Mouse (Mus musculus): ENCODE data around the gene Pisd.
"Not testable (repeated sequence)": the region's sequence is repeated elsewhere in the genome, so short reads cannot be mapped to it uniquely, and the experiment has no call there.

The Pisd gene

GRCm38 (mm10) chr5:32745705-32746655 lies 39.5 kb downstream of the Pisd start:
- DNase-seq (ENCODE audit: low read depth, low spot score), result peak; percentile 95

DNA sequence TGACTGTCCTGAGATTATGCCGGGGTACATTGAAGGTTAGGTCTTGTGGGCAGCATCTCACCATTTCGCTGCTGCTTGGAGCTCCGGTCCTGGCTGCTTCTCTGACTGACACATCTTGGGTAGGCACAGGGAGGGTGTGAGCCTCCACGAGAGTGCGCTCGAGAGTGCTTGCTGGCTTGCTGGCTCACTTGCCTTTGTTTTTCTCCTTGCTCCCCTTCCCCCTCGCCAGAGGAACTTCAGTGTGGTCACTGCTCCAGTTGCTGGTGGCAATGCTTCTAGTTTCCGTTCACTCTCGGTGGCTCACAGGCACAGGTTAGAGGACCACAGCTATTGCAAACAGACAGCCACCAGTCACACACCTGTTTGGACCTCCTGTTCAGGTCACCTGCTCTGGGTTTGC lies 43.3 kb downstream of the Pisd start:
- DNase-seq (ENCODE audit: low read depth, low spot score), result no peak

GRCm38 (mm10) chr5:32741377-32741776 lies 44.1 kb downstream of the Pisd start:
- not testable (repeated sequence) for DNase-seq (ENCODE audit: low read depth, low spot score)

GRCm38 (mm10) chr5:32740850-32741249 lies 44.6 kb downstream of the Pisd start:
- not testable (repeated sequence) for DNase-seq (ENCODE audit: low read depth, low spot score)

DNA sequence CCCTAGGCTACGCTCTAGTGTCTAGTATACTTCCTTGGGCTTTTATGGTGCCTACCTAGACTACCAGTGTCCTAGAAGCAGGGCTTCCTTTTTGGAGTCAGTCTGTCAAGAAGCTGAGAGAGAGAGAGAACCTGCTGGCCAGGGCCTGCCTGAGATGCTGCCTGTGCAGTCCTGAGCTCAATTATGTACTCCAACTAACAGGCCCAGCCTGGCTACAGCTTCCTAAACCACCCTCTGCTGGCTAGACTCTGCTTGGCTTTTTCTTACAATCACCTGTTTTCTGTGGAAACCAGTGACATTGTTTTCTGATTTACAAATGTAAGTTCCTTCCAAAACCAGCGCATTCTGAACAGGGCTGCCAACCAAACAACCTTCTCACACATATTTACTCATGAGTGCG lies 45.3 kb downstream of the Pisd start:
- no peak for DNase-seq (ENCODE audit: low read depth, low spot score)

DNA sequence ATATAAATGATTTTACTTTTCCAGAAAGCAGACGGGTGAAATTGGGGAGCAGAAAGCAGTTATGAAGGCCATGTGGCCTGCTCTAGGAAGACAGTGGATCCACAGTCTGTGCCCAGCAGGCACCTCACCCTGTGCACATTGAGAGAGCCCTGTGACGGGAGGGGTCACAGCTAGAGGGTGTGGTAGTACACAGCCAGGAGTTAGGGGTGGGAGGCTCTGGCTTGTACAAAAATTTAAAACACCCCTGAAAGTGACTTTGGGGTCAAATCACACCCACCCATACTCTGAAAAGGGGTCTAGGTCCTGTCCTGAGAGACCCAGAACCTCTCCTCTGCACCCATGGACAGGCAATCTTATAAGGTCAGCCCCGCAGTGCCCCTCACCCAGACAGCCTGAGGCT lies 48.7 kb downstream of the Pisd start:
- not testable (repeated sequence) for DNase-seq (ENCODE audit: low read depth, low spot score)

GRCm38 (mm10) chr5:32735779-32736178 lies 49.7 kb downstream of the Pisd start:
- no peak for DNase-seq (ENCODE audit: low read depth, low spot score)

GRCm38 (mm10) chr5:32733892-32734291 lies 51.6 kb downstream of the Pisd start:
- DNase-seq (ENCODE audit: low read depth, low spot score), result not testable (repeated sequence)

- DNase-seq (ENCODE audit: low read depth, low spot score), result no peak
Measured at GRCm38 (mm10) chr5:32728851-32729250, 56.6 kb downstream of the Pisd start.

DNA sequence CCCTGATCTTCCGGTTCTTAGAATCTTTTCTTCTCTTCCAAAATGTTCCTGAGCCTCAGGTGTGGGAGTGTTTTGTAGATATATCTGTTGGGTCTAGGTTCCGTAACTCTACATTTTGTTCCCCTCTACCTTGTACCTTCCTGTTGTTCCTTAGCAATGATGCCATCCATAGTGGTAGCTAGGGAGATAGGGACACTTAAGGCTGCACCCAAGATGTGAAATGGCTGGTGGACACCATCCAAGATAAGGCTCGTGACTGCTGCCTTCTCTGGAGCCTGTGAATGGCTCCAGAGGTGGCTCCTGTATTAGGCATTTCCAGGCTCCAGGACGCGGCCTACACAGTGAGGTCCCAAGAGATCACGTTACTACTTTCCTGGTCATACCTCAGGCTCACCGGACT lies 57.1 kb downstream of the Pisd start:
- DNase-seq (ENCODE audit: low read depth, low spot score), result no peak

DNA sequence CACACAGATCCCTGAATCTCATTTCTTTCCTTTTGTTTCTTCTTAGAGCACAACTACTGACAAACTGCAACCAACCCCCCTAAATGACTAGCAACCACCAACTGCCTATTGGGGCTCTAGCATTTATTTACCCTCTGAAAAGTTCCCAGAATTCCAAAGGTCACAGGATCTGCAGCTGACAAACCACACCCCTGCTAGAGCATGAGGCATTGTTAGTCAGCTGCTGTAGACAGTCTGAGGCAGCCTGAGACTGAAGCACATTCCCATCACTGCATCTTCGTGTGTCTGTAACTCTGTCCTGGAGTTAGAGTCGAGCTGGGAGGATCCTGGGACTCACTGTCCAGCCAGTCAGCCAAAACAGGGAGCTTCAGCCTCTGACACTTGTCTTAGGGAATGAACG lies 60.0 kb downstream of the Pisd start:
- DNase-seq (ENCODE audit: low read depth, low spot score), result peak; percentile 63

DNA sequence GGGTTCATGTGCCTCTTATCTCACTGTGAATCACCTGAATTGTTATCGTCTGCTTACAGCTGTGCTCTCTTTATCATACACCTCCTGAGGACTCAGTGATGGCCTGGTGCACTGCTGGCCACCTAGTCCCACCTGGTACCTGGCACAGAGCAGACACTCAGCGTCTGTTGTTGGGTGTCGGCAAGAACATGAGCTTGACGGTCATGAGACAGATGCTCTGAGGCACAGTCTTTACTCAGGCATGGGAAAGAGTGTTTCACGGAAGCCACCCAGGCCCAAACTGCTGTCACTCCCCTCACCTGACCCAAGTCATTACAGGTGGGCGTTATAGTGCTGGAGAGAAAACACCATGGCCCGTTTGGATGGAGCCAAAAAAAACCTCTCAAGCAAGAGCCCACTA lies 61.5 kb downstream of the Pisd start:
- no peak for DNase-seq (ENCODE audit: low read depth, low spot score)

DNA sequence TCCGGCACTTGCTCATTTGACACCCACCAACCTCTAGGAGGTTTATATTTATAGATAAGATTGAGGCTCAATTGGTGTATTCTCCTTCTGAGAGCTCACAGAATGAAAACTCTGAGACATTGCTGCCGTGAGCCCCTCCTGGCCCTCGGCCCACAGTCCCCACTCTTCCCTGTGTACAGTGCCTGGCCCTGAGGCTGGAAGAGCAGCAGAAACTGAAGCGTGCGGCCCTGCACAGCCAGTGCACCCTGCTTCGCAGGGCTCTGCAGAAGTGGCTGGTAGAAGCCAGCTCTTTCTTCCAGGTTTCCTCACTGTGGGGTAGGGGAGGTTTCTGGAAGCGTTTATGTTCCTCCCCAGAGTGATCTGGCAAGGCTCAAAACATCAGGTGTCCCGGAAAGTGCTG lies 62.7 kb downstream of the Pisd start:
- not testable (repeated sequence) for DNase-seq (ENCODE audit: low read depth, low spot score)

- DNase-seq (ENCODE audit: low read depth, low spot score), result no peak
Measured at GRCm38 (mm10) chr5:32722263-32722662, 63.2 kb downstream of the Pisd start.

DNA sequence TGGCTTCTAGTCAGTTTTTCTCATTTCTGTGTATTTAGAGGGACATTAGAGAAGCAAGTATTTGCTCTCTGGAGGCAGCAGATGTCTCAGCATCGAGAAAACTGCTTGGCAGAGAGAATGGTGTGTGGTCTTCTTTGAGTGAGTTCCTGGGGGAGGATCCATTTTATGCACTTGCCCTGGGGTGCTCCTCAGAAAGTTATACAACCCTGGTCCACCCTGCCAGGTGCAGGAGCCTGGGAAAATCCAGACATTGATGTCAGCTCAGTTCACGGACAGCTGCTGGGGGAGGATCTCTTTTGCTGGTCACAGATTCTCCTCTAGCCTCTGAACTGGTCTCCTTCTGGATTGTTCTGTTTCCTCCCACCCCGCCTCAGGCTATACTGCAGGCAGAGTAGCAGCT lies 64.1 kb downstream of the Pisd start:
- DNase-seq (ENCODE audit: low read depth, low spot score), result no peak

GRCm38 (mm10) chr5:32720416-32720815 lies 65.0 kb downstream of the Pisd start:
- DNase-seq (ENCODE audit: low read depth, low spot score), result no peak

- no peak for DNase-seq (ENCODE audit: low read depth, low spot score)
Measured at GRCm38 (mm10) chr5:32718916-32719315, 66.5 kb downstream of the Pisd start.

DNA sequence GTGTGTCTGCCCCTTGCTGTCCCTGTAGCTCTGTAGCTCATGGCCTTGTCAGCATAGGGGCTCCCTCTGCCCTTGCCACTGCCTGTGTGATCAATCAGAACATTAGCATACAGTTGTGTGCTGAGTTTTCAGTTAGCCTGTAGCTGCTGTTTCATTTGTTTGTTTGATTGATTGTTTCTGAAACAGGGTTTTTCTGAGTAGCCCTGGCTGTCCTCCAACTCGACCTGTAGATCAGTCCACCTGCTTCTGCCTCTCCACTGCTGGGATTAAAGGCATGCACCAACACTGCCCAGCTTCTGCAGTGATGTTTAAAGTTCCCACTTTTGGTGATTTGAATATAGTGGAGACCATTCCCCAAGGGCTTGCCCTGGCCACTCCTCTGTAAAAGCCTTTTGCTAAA lies 67.7 kb downstream of the Pisd start:
- no peak for DNase-seq (ENCODE audit: low read depth, low spot score)

DNA sequence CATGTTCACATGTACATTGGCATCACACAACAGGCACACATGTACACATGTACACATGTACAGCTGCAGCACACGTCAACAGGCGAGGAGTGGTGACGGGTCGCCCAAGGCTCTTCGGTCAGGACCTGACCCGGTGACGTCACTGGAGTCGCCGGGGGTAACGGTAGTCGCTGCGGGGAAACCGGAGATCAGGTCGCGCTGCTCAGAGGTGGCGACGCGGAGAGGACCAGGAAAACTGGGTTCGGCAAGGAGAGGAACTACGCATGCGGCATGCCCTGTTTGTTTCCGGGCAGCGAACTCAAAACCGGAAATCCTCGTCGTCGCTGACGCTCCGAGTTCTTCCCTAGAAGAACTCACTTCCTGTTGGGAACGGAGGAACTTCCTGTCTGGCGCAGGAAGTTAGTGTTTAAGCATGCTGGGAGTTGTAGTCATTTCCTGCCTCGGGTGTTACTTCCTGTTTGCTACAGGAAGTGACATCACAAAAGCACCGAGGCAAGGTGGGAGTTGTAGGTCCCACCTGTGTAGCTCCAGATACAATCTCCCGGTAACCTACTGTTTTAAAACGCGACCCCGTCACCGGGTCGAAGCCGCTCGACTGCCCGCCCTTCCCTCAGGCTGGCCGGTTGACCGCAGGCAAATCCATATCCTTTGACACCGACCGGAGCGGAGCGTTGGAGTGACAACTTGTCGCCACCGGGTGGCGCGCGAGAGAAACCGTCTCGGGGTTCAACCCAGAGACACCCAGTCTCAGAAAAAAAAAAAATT lies 71.6 kb downstream of the Pisd start:
- peak; percentile 100 for DNase-seq (ENCODE audit: low read depth, low spot score)

GRCm38 (mm10) chr5:32713042-32713702 lies 72.3 kb downstream of the Pisd start:
- DNase-seq (ENCODE audit: low read depth, low spot score), result peak; percentile 55

DNA sequence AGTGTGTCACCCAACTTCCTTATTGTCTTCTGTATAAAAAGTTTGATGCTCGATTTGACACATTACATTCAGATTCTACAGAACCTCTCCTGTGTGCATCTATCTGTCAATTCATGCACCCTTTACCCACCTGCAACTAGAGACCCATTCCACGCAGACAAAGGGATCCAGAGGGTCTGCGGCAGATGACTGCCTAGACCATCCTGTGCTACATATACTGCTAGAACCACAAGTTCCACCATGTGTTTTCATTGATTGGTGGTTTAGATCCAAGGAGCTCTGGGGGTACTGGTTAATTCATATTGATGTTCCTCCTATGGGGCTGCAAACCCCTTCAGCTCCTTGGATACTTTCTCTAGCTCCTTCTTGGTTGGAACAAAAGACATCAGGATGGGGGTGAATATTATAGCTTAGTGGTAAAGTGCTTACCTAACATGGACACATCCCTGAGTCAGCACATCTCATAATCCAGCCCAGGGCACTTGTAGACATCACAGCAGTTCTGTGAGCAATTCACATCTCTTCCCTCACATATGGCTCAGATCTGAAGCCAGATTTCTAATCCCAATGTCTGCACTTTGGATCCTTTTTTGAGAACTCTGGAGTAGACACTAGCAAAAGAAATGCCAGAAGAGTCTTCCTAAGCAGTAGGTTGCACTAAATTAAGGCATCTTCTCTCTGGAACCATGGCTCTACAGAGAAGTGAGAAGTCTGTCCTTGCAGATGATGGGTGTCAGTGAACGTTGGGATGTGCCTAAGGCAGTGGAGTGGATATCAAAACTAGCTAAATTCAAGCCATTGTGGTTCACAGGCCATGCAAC lies 73.0 kb downstream of the Pisd start:
- peak; percentile 48 for DNase-seq (ENCODE audit: low read depth, low spot score)

Measured in 3T3-L1 (cell line).